Mouse (Mus musculus): ENCODE measurements around the gene Kctd21. TPM values are rescaled to one million over a fixed set of nuclear protein-coding genes. Genes with fewer than 3 reads are reported as not detected.

The Kctd21 gene
- polyA plus RNA-seq, 1 experiment from 2014 or later, result 4.8 TPM

DNA sequence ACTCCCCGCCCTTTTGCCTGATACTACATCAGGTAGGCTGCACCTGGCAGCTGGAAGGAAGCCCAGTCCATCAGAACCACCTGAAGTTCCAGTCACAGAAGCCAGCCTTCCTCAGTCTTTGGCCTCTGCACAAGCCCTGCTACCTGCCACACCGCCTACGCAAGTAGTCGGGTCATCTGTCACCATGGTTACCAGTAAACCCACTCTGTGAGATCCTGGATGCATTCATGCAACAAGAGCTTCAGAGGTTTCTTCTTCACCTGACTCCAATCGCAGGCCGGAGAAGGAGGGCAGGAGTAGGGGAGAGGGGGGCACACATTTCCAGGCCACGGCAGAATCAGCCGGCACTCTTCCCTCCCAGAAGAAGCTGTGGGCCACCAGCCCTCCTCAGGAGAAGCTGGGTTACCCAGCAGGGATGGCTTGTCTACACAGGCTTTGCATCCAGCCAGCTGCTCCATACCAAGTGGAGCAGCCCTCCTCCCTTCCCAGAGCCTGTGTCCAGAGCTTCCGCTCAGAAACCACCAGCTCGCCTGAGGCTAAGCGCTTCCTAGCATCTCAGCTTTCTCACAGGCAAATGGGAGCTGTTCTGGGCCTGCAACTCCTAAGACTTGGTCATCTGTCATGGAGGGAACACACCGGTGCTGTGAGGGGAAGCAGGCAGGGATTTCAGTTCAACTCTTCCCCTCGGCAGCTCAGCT is 3.1 kb upstream of the Kctd21 start:
- no peak for DNase-seq (ENCODE audit: low spot score)
- Histone ChIP-seq H3K9me3 (no peaks in the 10 kb centered on the region), H3K4me3 (no peak overlapping the region), H3K36me3 (peaks cover 2% of the 10 kb centered on the region; the same call in 1 of the 2 replicates), H3K4me1 (replicated peaks) (peaks cover 53% of the 10 kb centered on the region), H3K27me3 (ENCODE audit: insufficient read depth, poor library complexity, severe bottlenecking) (peaks cover 46% of the 10 kb centered on the region), H3K27ac (0 out of 2 replicates have a peak overlapping the region, but pooled peaks have one; percentile 19)
- WGBS, result 71% methylated on average over 13 of the region's 13 CpGs

DNA sequence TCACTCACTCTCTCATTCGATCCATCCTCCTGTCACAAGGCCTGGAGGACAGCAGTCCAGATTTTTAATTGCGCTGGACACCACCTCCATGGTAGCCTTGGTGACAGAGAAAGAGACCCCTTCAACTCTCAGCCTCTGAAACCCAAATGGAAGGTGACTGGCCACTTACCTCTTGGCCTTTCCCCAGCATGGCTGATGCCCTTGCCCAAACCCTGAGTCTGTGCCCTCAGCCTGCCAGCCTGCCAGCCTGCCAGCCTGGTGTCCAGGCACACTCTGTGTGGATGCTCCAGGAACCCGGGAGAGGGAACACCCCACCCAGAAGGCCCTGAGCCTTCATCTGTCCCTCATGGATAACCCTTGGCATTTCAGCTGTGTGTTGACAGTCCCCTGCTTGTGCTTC is 2.5 kb upstream of the Kctd21 start:
- DNase-seq (ENCODE audit: low spot score), result no peak
- no peak overlapping the region for H3K4me3 ChIP-seq
- H3K9me3 ChIP-seq, result no peaks in the 10 kb centered on the region
- no peak overlapping the region for H3K27ac ChIP-seq
- peaks cover 42% of the 10 kb centered on the region for H3K27me3 ChIP-seq (ENCODE audit: insufficient read depth, poor library complexity, severe bottlenecking)
- H3K36me3 ChIP-seq, result no peaks in the 10 kb centered on the region
- WGBS, result 85% methylated on average over 3 of the region's 3 CpGs
- peaks cover 53% of the 10 kb centered on the region for H3K4me1 ChIP-seq (replicated peaks)

DNA sequence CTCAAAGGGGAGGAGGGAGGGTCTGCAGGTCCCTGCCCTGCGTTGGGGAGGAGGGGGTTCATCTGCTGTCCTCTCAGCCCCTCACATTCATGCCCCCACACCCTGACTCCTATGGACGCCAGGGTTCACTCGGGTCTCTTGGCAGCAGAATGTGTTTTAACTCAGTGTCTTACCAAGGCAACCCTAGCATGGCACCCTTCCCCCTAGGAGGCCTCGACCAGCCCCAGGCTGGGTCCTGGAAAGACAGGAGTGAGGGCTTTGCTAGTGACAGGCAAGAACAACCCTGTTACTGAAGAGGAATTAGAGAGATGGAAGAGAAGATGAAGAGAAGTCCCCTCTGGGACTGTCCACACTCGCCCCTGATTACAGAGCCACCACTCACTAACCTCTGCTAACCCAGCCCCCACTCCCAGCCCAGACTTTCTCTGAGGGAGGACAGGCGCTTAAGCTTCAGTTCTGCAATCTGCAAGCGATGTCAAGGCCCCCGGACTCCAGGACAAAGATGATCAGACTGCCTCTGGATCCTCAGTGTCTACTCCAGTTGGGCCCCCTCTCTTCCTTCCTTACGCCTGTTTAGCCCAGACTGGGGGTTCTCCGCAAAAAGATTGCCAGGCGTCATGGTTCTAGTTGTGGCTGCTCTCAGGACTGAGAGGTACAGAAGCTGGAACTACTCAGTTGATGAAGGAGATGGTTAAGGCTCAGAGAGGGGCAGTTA is 1.0 kb upstream of the Kctd21 start:
- DNase-seq (ENCODE audit: low spot score), result no peak
- H3K4me3 ChIP-seq, result peak overlapping the region; percentile 83
- H3K4me1 ChIP-seq (replicated peaks), result peaks cover 43% of the 10 kb centered on the region
- no peaks in the 10 kb centered on the region for H3K36me3 ChIP-seq
- H3K27me3 ChIP-seq (ENCODE audit: insufficient read depth, poor library complexity, severe bottlenecking), result peaks cover 28% of the 10 kb centered on the region
- no peaks in the 10 kb centered on the region for H3K9me3 ChIP-seq
- H3K27ac ChIP-seq, result peak overlapping the region; percentile 90
- 70% methylated on average over 11 of the region's 11 CpGs for WGBS

DNA sequence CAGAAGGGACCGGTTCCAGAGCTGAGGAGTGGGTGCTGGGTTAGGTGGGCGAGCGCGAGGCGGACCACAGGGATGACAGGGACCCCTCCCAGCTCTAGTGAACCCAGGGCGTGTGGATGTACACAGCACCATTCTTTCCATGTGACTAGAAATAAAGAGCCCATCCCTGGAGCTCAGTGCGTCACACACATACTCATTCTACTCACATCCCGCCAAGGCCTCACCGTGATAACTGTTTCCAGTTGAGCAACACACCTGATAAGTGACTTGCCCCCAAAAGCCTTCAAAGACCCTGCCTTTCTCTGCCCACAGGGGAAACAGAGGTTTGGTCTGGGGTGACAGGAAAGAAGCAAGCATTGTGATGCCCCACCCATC is 527 bp downstream of the Kctd21 start:
- WGBS, result 4% methylated on average over 9 of the region's 9 CpGs
- Histone ChIP-seq H3K36me3 (no peaks in the 10 kb centered on the region), H3K4me1 (replicated peaks) (peaks cover 43% of the 10 kb centered on the region), H3K4me3 (peak overlapping the region; percentile 83), H3K27me3 (ENCODE audit: insufficient read depth, poor library complexity, severe bottlenecking) (peaks cover 12% of the 10 kb centered on the region), H3K9me3 (no peaks in the 10 kb centered on the region), H3K27ac (peak overlapping the region; percentile 90)
- no peak for DNase-seq (ENCODE audit: low spot score)

DNA sequence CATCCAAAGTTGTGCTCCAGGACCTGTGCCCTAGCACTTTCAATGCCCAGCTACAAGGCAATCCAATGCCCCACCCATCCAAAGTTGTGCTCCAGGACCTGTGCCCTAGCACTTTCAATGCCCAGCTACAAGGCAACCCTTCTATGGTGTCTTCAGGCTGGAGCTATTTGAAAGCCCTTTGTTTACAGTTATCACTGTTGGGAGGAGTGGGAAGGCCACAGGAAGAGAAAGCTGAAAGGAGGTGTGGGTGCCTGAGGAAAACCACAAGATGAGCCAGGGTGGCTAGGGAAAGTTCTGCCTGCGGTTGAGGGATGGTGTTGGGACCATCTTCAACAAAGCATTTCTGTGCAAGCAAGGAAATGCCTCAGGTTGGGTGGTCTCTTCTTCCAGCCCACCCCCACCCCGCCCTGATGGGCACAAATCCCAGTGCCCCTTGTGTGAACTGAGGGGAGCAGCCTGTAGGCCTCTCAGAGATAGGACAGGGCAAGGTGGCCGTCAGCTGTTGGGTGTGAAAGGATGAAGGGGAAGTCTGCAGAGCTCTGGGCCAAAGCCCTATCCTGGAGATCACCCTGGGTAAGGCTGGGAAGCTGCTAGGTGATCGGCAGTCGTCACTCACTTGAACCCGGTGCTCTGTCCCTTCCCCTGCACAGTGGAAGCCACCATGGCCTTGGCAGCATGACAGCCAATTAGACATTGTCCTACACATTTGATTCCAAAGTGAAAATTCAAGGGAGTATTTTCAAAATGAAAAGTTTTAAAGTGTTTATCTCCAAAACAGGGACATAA is 1.2 kb downstream of the Kctd21 start:
- Histone ChIP-seq H3K27me3 (ENCODE audit: insufficient read depth, poor library complexity, severe bottlenecking) (peaks cover 13% of the 10 kb centered on the region), H3K9me3 (no peaks in the 10 kb centered on the region), H3K4me1 (replicated peaks) (peaks cover 43% of the 10 kb centered on the region), H3K27ac (no peak overlapping the region), H3K4me3 (peak overlapping the region; percentile 83; the same call in 1 of the 2 replicates), H3K36me3 (no peaks in the 10 kb centered on the region)
- DNase-seq (ENCODE audit: low spot score), result no peak
- WGBS, result 89% methylated on average over 6 of the region's 6 CpGs

DNA sequence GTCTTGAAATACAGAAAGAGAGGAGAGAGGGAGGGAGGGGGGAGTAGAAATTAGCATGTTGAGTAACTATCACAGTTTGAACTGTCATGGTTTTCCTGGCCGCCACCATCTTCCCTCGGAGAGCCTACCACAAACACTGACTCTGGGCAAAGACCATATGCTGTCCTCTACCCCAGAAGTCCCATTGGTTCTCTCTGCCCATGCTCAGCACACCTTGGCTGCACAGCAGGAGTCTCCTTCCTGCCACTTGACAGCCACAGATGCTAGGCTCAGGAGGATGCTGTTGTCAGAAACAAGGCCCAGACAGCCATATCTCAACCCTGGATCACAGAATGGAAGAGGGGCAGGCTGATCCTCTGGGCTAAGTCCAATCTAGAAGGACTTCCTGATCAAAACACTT is 2.3 kb downstream of the Kctd21 start:
- no peak overlapping the region for H3K4me3 ChIP-seq
- no peaks in the 10 kb centered on the region for H3K36me3 ChIP-seq
- 91% methylated on average over 2 of the region's 2 CpGs for WGBS
- no peak for DNase-seq (ENCODE audit: low spot score)
- H3K9me3 ChIP-seq, result no peaks in the 10 kb centered on the region
- no peak overlapping the region for H3K27ac ChIP-seq
- H3K27me3 ChIP-seq (ENCODE audit: insufficient read depth, poor library complexity, severe bottlenecking), result peaks cover 13% of the 10 kb centered on the region; the same call in 1 of the 2 replicates
- H3K4me1 ChIP-seq (replicated peaks), result peaks cover 36% of the 10 kb centered on the region

DNA sequence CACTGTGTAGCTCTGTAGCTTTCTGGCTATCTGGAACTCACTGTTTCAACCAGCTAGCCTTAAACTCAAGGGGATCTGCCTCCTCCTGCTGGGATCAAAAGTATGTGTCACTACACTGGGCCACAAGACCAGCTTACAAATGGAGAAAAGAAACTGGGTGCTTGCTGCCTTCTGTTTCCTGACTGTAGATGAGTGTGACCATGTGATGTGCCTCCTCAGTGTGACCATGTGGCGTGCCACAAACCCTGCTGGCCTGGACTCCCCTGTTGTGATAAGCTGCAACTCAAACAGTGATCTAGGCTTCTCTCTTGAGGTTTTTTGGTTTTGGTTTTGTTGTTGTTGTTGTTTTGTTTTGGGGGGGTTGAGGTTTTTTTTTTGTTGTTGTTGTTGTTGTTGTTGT is 4.6 kb downstream of the Kctd21 start:
- 80% methylated on average over 1 of the region's 1 CpGs for WGBS
- Histone ChIP-seq H3K9me3 (no peaks in the 10 kb centered on the region), H3K27me3 (ENCODE audit: insufficient read depth, poor library complexity, severe bottlenecking) (peaks cover 8% of the 10 kb centered on the region; the same call in 1 of the 2 replicates), H3K36me3 (no peaks in the 10 kb centered on the region), H3K27ac (no peak overlapping the region), H3K4me3 (no peak overlapping the region), H3K4me1 (replicated peaks) (peaks cover 21% of the 10 kb centered on the region)
- no peak for DNase-seq (ENCODE audit: low spot score)

DNA sequence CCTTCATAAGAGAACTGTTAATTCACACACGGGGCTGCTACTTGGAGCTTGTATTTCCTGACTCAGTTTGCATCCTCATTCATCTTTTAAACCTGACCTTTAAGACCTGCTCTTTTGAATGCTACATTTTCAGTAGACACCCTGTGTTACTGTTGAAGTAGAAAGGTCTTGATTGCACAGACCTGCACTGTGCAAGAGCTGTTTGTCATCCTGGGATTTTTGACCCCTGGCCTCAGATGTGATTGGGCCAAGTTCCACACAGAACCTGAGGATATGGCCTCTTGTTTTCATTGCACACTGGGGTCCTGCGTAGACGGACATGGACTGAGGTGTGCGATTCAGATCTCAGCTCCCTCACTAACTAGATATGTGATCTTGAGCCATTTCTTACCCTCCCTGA is 6.5 kb downstream of the Kctd21 start:
- Histone ChIP-seq H3K27ac (no peak overlapping the region), H3K36me3 (no peaks in the 10 kb centered on the region), H3K9me3 (no peaks in the 10 kb centered on the region), H3K4me1 (replicated peaks) (peaks cover 4% of the 10 kb centered on the region; the same call in 1 of the 2 replicates), H3K4me3 (no peak overlapping the region), H3K27me3 (ENCODE audit: insufficient read depth, poor library complexity, severe bottlenecking) (peaks cover 8% of the 10 kb centered on the region; the same call in 1 of the 2 replicates)
- DNase-seq (ENCODE audit: low spot score), result no peak
- WGBS, result 85% methylated on average over 4 of the region's 4 CpGs

DNA sequence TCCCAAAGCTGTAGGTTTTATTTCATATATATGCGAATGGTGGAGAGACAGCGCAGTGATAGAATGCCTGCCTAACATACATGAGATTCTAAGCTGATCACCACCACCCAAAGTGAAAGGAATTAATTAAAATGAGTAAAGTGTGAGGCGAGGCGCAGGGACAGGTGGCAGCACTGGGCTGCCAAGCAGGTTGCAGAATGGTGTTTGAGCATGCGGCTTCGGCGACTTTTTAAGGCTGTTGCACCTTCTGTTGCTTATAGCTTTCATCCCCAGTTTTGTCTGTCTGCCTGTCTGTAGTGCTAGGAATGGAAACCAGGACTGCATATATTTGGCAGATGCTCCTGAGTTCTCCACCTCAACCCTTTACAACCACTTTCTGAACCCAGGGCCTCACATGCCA is 7.5 kb downstream of the Kctd21 start:
- Histone ChIP-seq H3K4me1 (replicated peaks) (peaks cover 4% of the 10 kb centered on the region; the same call in 1 of the 2 replicates), H3K27me3 (ENCODE audit: insufficient read depth, poor library complexity, severe bottlenecking) (peaks cover 4% of the 10 kb centered on the region; the same call in 1 of the 2 replicates), H3K36me3 (no peaks in the 10 kb centered on the region), H3K9me3 (no peaks in the 10 kb centered on the region), H3K4me3 (no peak overlapping the region), H3K27ac (no peak overlapping the region)
- no peak for DNase-seq (ENCODE audit: low spot score)
- 87% methylated on average over 7 of the region's 7 CpGs for WGBS

DNA sequence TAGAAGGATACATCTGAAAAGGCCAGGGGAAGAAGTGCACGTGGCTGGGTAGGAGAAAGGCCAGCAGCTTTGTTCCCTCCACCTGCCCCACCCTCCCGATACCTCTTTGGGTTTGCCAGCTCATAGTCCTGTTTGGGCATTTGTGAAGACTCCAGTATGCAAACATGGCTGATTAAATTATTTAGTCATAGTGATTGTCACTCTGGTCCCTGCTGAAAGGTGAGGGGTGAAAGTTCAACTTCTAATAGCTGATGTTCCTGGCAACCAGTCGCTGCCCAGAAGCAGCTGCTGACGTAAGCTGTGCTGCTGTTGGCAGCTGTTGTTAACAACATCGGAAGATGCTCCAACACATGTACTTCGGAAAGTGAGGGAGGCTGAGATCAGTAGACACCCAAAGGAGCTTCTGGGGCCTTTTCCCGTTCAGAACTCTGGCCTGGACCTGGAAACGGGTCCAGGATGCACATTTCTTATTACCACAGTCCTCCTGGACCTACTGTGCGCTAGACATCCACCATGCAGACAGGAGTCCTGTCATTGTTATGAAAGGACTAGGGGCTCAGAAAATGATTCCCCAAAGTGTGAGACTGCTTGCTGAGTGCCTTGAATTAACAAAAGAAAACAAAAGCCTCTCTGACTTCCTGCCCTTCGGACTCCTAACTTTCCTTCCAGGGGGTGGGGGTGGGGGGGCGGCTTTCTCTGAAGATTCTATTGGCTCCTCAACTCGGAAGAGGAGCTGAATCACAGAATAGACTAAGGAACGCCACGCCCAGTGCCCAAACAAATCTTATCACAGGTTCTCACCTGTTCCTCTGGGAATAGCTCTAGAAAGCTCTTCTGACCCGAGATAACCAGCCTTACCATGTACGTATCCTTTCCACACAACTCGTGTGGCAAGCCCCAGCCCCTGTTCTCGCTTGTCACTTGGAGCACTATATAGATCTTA is 9.1 kb downstream of the Kctd21 start:
- Histone ChIP-seq H3K9me3 (no peaks in the 10 kb centered on the region), H3K27me3 (ENCODE audit: insufficient read depth, poor library complexity, severe bottlenecking) (peaks cover 4% of the 10 kb centered on the region; the same call in 1 of the 2 replicates), H3K27ac (no peak overlapping the region), H3K4me1 (replicated peaks) (peaks cover 13% of the 10 kb centered on the region; the same call in 1 of the 2 replicates), H3K4me3 (no peak overlapping the region), H3K36me3 (no peaks in the 10 kb centered on the region)
- WGBS, result 63% methylated on average over 18 of the region's 18 CpGs
- no peak for DNase-seq (ENCODE audit: low spot score)

DNA sequence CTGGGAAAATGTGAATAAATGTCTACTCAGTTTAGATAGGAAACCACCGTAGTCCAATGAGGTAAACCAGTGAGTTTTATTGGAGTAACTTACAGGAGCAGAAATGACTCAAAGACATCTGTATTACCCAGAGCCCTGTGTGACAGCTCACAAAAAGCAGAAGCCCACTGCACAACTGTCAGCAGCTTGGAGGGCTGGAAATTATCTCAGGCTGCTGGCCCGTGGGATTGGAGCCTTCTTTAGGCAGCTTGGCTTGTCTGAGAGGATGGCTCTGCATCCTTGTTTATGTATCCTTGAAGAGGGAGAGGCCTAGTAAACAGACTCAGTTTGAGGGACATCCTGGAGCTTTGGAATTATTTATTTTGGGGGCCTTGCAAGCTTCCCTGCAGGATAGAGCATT is 10.8 kb downstream of the Kctd21 start:
- Histone ChIP-seq H3K9me3 (no peaks in the 10 kb centered on the region), H3K4me3 (no peak overlapping the region)

DNA sequence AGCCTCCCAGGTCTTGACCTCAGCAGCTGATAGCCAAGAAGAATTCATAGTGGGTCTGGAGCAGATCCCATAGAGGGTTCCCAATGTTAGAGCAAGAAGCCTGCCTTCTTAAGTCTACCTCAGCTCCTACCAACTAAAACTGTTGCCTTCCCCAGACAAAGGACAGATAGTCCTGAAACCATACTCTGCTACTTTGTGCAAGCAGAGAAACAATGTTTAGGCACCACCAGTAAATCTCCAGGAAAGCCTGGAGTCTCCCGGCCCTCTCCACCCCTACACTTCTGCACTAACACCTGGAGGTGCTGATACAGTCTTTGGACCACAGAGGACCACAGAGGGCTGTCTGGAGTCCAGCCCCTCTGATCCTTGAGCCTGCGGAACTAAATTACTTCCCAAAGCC is 12.5 kb downstream of the Kctd21 start:
- peaks cover 18% of the 10 kb centered on the region; the same call in 1 of the 2 replicates for H3K4me1 ChIP-seq (replicated peaks)
- no peaks in the 10 kb centered on the region for H3K27me3 ChIP-seq (ENCODE audit: insufficient read depth, poor library complexity, severe bottlenecking)
- H3K9me3 ChIP-seq, result no peaks in the 10 kb centered on the region
- DNase-seq (ENCODE audit: low spot score), result no peak
- no peak overlapping the region for H3K4me3 ChIP-seq
- WGBS, result 86% methylated on average over 2 of the region's 2 CpGs
- H3K36me3 ChIP-seq, result peaks cover 7% of the 10 kb centered on the region; the same call in 1 of the 2 replicates
- no peak overlapping the region for H3K27ac ChIP-seq

More for the DNA sequence above, 10.8 kb downstream of the Kctd21 start:
- Histone ChIP-seq H3K4me1 (replicated peaks) (peaks cover 18% of the 10 kb centered on the region; the same call in 1 of the 2 replicates), H3K36me3 (peaks cover 7% of the 10 kb centered on the region; the same call in 1 of the 2 replicates), H3K27me3 (ENCODE audit: insufficient read depth, poor library complexity, severe bottlenecking) (peaks cover under 1% of the 10 kb centered on the region; the same call in 1 of the 2 replicates), H3K27ac (no peak overlapping the region)
- DNase-seq (ENCODE audit: low spot score), result no peak
- 81% methylated on average over 2 of the region's 2 CpGs for WGBS

Measured in hindbrain, embryonic 10.5 days (tissue).